Mouse (Mus musculus) ES-Bruce4 (cell line): Measurements from ENCODE around the gene Srsf12. TPM values are rescaled to one million over a fixed set of nuclear protein-coding genes. Genes with fewer than 3 reads are reported as not detected.

Experiments
- H3K27ac ChIP-seq: 2 replicates; pipeline ENCODE4 v1.5.1; 2012; ENCODE audit warnings: low read length, inconsistent platforms; ENCODE audit not compliant: insufficient read depth
- H3K27me3 ChIP-seq: 2 replicates; pipeline ENCODE4 v1.6.1; 2012; ENCODE audit warnings: mild to moderate bottlenecking, low read length, inconsistent platforms; ENCODE audit not compliant: control insufficient read depth, poor library complexity, insufficient read depth, severe bottlenecking
- H3K36me3 ChIP-seq: 2 replicates; pipeline ENCODE4 v1.6.1; 2012; ENCODE audit warnings: inconsistent platforms, mild to moderate bottlenecking, low read length, moderate library complexity; ENCODE audit not compliant: control insufficient read depth, poor library complexity, insufficient read depth, severe bottlenecking
- H3K4me1 ChIP-seq: one replicate; pipeline ENCODE4 v1.8.1; 2011; ENCODE audit warnings: low read length; ENCODE audit not compliant: control insufficient read depth, insufficient read depth
- H3K4me3 ChIP-seq: 2 replicates; pipeline ENCODE4 v1.5.1; 2011; ENCODE audit warnings: low read depth, mild to moderate bottlenecking, low read length
- H3K9ac ChIP-seq: 2 replicates; pipeline ENCODE4 v1.6.1; 2012; ENCODE audit warnings: low read depth, mild to moderate bottlenecking, inconsistent platforms; ENCODE audit not compliant: poor library complexity, severe bottlenecking
- H3K9me3 ChIP-seq: replicated peaks from 2 replicates; pipeline ENCODE4 v1.6.1; 2012; ENCODE audit warnings: mild to moderate bottlenecking, low read length, inconsistent platforms; ENCODE audit not compliant: control insufficient read depth, poor library complexity, insufficient read depth, severe bottlenecking
- CTCF ChIP-seq: IDR thresholded peaks from one replicate; pipeline ENCODE4 v1.8.1; 2011; ENCODE audit warnings: low read depth, low read length
- EP300 ChIP-seq: IDR thresholded peaks from 2 replicates; pipeline ENCODE4 v1.6.1; 2011; ENCODE audit warnings: low read depth, low read length; ENCODE audit not compliant: insufficient read depth
- POLR2A ChIP-seq: IDR thresholded peaks from one replicate; pipeline ENCODE4 v1.8.1; 2011; ENCODE audit warnings: low read length; ENCODE audit not compliant: insufficient read depth
- polyA plus RNA-seq: library from polyadenylated mRNA; stranded (reverse); fragments of >200 nt; gene quantifications from 2 replicates; pipeline ENCODE4 v1.2.4, GENCODE M21; 2011; ENCODE audit warnings: low read depth; ENCODE audit not compliant: missing spikeins, insufficient read depth, insufficient read length

The Srsf12 gene
- polyA plus RNA-seq, 1 experiment, result 6.2 TPM

GRCm38 (mm10) chr4:33270386-33271314, 61.9 kb downstream of the Srsf12 start:
- Histone ChIP-seq H3K9ac (no peak overlapping the region), H3K9me3 (no peaks in the 10 kb centered on the region; the same call in 1 of the 2 replicates), H3K36me3 (no peaks in the 10 kb centered on the region), H3K27me3 (no peaks in the 10 kb centered on the region), H3K4me3 (no peak overlapping the region), H3K27ac (peak overlapping the region; percentile 64), H3K4me1 (peaks cover 9% of the 10 kb centered on the region)
- no peak for TF ChIP-seq POLR2A
- no peak for TF ChIP-seq CTCF
- TF ChIP-seq EP300, result no peak

DNA sequence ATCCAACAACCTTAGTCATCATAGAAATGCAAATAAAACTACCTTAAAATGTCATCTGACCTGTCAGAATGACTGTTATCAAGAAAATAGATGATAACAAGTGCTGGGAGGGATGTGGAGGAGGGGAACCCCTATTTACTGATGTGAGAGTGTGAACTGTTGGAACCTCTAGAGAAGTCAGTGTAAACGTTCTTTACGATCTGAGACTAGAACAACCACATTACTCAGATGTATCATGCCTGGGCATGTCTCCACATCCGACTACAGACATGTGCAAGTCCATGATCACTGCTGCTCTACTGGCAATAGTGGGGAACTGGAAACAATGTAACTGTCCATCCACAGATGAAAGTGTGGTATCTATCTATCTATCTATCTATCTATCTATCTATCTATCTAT, 64.6 kb downstream of the Srsf12 start:
- no peak overlapping the region for H3K9ac ChIP-seq
- no peaks in the 10 kb centered on the region for H3K27me3 ChIP-seq
- peaks cover 2% of the 10 kb centered on the region for H3K9me3 ChIP-seq
- peak overlapping the region; percentile 10; the same call in 1 of the 2 replicates for H3K27ac ChIP-seq
- H3K4me1 ChIP-seq, result peaks cover 9% of the 10 kb centered on the region
- H3K36me3 ChIP-seq, result no peaks in the 10 kb centered on the region
- no peak overlapping the region for H3K4me3 ChIP-seq
- TF ChIP-seq POLR2A, result no peak
- TF ChIP-seq EP300, result no peak
- TF ChIP-seq CTCF, result no peak

GRCm38 (mm10) chr4:33281891-33282685, 73.3 kb downstream of the Srsf12 start:
- Histone ChIP-seq H3K27ac (no peak overlapping the region), H3K9ac (no peak overlapping the region), H3K27me3 (no peaks in the 10 kb centered on the region), H3K4me1 (no peaks in the 10 kb centered on the region), H3K9me3 (no peaks in the 10 kb centered on the region), H3K36me3 (no peaks in the 10 kb centered on the region), H3K4me3 (no peak overlapping the region)
- TF ChIP-seq POLR2A (no peak), CTCF (no peak)

Other genes starting within 250 kb of the Srsf12 start
- gene Rragd, start 226.0 kb upstream of the Srsf12 start, polyA plus RNA-seq, result 27.0 and 27.2 TPM in 2 replicates
- 31.1 and 34.3 TPM in 2 replicates for gene Ube2j1, start 177.6 kb upstream of the Srsf12 start, polyA plus RNA-seq
- gene Gabrr2, start 146.0 kb upstream of the Srsf12 start, polyA plus RNA-seq, result not detected in 2 replicates
- gene Gabrr1, start 76.5 kb upstream of the Srsf12 start, polyA plus RNA-seq, result not detected in 2 replicates
- 4.2 and 4.4 TPM in 2 replicates for gene Pm20d2, start 19.3 kb upstream of the Srsf12 start, polyA plus RNA-seq
- gene Pnrc1, start 81.2 kb downstream of the Srsf12 start, polyA plus RNA-seq, result 70.2 and 72.9 TPM in 2 replicates
- 48.5 and 51.9 TPM in 2 replicates for gene Rngtt, start 101.3 kb downstream of the Srsf12 start, polyA plus RNA-seq